Mouse (Mus musculus) bone marrow macrophage, adult 2 months (primary cell): Measurements from ENCODE around the gene Sod2. TPM values are rescaled to one million over a fixed set of nuclear protein-coding genes. Genes with fewer than 3 reads are reported as not detected.
A peak's percentile ranks its signal among the peaks of the same experiment; 100 is the strongest.
"Not testable (repeated sequence)": the region's sequence is repeated elsewhere in the genome, so short reads cannot be mapped to it uniquely, and the experiment has no call there.

ENCODE experiments used
- H3K27ac ChIP-seq: 2 replicates; pipeline ENCODE4 v1.5.1; 2012; ENCODE audit warnings: low read depth, low read length; ENCODE audit not compliant: insufficient read depth
- H3K4me1 ChIP-seq: 2 replicates; pipeline ENCODE4 v1.6.1; 2012; ENCODE audit warnings: low read length; ENCODE audit not compliant: control insufficient read depth, insufficient read depth
- H3K4me3 ChIP-seq: 2 replicates; pipeline ENCODE4 v1.5.1; 2012; ENCODE audit warnings: mild to moderate bottlenecking, low read length, moderate library complexity; ENCODE audit not compliant: insufficient read depth
- CTCF ChIP-seq: IDR thresholded peaks from 2 replicates; pipeline ENCODE4 v1.5.1; 2012; ENCODE audit warnings: low read depth, mild to moderate bottlenecking, low read length, moderate library complexity
- POLR2A ChIP-seq: IDR thresholded peaks from 2 replicates; pipeline ENCODE4 v1.6.1; 2012; ENCODE audit warnings: mild to moderate bottlenecking, low read depth, low read length, borderline replicate concordance
- polyA plus RNA-seq: library from polyadenylated mRNA; stranded (reverse); fragments of >200 nt; gene quantifications from 2 replicates; pipeline ENCODE4 v1.2.4, GENCODE M21; 2012; ENCODE audit not compliant: missing spikeins, insufficient read depth, insufficient read length

Sod2 gene
- polyA plus RNA-seq, 1 experiment = 92.6 TPM

DNA sequence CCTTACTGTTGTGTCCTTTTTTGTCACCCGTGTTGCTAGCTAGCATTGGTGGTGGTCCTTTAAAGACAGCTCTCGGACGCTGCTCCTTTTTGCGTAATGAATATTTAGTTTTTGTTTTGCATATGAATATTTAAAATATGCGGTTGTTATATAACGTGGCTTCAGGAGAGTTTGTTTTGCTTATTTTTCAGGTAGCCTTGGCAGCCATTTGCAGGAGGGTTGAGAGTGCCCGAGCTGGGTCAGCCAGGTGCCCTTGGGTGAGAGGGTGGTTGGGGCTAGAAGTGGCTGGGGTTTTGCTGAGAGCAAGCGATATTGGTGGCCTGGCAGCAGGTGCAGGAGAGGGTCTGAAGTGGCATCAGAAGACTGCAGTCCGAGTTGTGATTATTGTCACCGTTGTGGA is 1.9 kb downstream of the Sod2 start:
- no peak for TF ChIP-seq POLR2A
- no peak for TF ChIP-seq CTCF
- peak overlapping the region; percentile 77 for H3K27ac ChIP-seq
- peaks cover 10% of the 10 kb centered on the region for H3K4me1 ChIP-seq

GRCm38 (mm10) chr17:13009887-13010286 is 3.2 kb downstream of the Sod2 start:
- H3K4me1 ChIP-seq = peaks cover 10% of the 10 kb centered on the region
- no peak for TF ChIP-seq CTCF
- TF ChIP-seq POLR2A = no peak
- no peak overlapping the region for H3K4me3 ChIP-seq
- H3K27ac ChIP-seq = peak overlapping the region; percentile 27; the same call in 1 of the 2 replicates

More for the DNA sequence above, 1.9 kb downstream of the Sod2 start:
- peak overlapping the region; percentile 90 for H3K4me3 ChIP-seq

GRCm38 (mm10) chr17:13013316-13013715 is 6.7 kb downstream of the Sod2 start:
- no peak for TF ChIP-seq POLR2A
- no peak for TF ChIP-seq CTCF
- H3K4me1 ChIP-seq = peaks cover 7% of the 10 kb centered on the region

GRCm38 (mm10) chr17:13036627-13037192 is 30.1 kb downstream of the Sod2 start:
- H3K27ac ChIP-seq, H3K4me3 ChIP-seq, H3K4me1 ChIP-seq: not testable (repeated sequence)

More at GRCm38 (mm10) chr17:13013316-13013715, 6.7 kb downstream of the Sod2 start:
- Histone ChIP-seq H3K27ac (no peak overlapping the region), H3K4me3 (no peak overlapping the region)

DNA sequence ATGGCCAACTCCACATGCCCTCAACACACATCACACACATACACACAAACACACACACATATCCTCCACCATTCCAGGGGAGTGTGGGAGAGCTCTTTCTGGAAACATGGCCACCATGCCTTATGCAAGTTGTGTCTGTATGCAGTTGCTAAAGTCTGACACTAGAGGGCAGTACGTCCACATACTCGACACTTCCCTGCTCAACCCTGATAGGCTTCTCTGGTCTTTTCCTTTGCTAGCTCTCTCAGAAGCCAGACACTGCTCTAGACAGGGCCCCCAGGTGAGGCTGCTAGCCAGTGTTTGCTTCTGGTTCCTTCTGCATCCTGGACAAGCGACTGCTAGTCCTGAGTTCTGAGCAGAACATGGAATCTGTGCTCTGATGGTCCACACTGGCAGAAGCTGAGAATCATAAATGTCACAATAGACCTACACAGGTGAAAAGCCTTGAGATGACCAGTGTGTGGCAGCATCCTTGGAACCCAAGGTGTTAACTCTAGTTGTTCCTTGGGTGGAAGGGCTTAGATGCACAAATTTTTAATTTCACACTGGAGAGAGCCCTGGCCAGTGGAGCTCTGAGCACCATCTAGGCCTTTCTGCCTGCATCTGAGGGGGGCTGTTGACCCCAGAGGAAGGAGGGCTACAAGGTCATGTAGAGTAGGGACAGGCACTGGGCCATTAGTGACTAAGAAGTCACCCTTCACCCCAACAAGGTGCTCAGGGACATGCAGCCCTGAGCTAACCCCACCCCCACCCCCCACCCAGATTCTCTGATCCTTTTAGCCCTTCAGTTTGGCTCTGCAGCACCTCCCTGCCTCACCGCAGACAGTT is 37.4 kb downstream of the Sod2 start:
- H3K4me3 ChIP-seq, H3K27ac ChIP-seq, H3K4me1 ChIP-seq: not testable (repeated sequence)

- H3K4me1 ChIP-seq, H3K27ac ChIP-seq, H3K4me3 ChIP-seq: not testable (repeated sequence)
Measured at GRCm38 (mm10) chr17:13052124-13052813, 45.6 kb downstream of the Sod2 start, which contains the start of gene Gpr31b. Gene Gpr31b (minus strand): TSS chr17:13052296.

GRCm38 (mm10) chr17:13060804-13061203 is 54.2 kb downstream of the Sod2 start, which contains the start of gene Tcp10b:
Gene Tcp10b (plus strand): TSS chr17:13061104.
- H3K4me1 ChIP-seq, H3K27ac ChIP-seq, H3K4me3 ChIP-seq: not testable (repeated sequence)

DNA sequence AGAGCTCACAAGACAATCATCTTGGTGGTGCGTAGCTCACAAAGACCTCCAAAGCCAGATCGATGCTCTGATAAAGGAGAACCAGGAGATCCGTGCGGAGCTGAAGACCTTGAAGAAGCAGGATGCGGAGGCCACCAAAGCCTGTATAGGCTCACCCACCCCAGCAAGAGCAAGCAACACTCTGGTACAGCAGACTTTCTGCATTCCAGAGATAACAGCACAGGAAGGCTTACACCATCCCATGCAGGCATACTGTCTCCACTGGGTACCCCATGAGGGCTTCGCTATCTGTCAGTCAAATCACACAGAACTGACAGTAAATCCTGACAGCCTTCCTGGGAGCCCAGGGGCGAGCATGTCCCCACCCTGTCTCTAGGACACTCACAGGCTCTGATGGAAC is 56.2 kb downstream of the Sod2 start:
- not testable (repeated sequence) for H3K4me1 ChIP-seq, H3K27ac ChIP-seq, H3K4me3 ChIP-seq

- not testable (repeated sequence) for H3K27ac ChIP-seq, H3K4me1 ChIP-seq, H3K4me3 ChIP-seq
Measured at GRCm38 (mm10) chr17:13067864-13068385, 61.3 kb downstream of the Sod2 start.

DNA sequence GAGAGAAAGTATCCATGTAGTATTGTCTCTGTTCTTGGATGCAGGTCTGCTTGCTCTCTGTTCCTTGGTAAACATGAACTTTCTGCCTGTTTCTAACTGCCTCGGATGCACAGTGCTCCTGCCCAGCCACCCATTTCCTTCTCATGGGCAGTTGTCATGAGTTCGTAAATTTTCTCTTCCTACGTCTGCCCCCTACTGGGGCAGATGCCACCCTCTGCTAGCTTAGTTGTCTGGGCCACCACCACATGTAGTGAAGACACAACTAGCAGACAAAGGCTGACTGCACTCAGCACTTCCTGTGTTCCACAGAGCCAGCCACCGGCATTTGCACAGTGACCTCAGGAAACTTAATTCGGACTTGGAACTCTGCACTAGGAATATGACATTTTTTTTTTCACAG is 62.6 kb downstream of the Sod2 start:
- not testable (repeated sequence) for H3K4me1 ChIP-seq, H3K27ac ChIP-seq, H3K4me3 ChIP-seq

Other genes starting within 250 kb of the Sod2 start
- 31.0 and 36.5 TPM in 2 replicates for gene Igf2r, start 237.2 kb upstream of the Sod2 start, polyA plus RNA-seq
- not detected in 2 replicates for gene Mas1, start 138.7 kb upstream of the Sod2 start, polyA plus RNA-seq
- gene Mrgprh, start 130.8 kb upstream of the Sod2 start, polyA plus RNA-seq = not detected in 2 replicates
- gene Pnldc1, start 96.6 kb upstream of the Sod2 start, polyA plus RNA-seq = 0.68 TPM in 1 of 2 replicates, not detected in the other
- gene Tcp1, start 91.1 kb upstream of the Sod2 start, polyA plus RNA-seq = 124 and 133 TPM in 2 replicates
- gene Mrpl18, start 90.5 kb upstream of the Sod2 start, polyA plus RNA-seq = 44.7 and 49.5 TPM in 2 replicates
- gene Acat3, start 66.2 kb upstream of the Sod2 start, polyA plus RNA-seq = not detected in 2 replicates
- 8.3 and 9.1 TPM in 2 replicates for gene Acat2, start 46.1 kb upstream of the Sod2 start, polyA plus RNA-seq
- gene Wtap, start 12.7 kb upstream of the Sod2 start, polyA plus RNA-seq = 87.2 and 104 TPM in 2 replicates
- not detected in 2 replicates for gene Gpr31b, start 45.5 kb downstream of the Sod2 start, polyA plus RNA-seq
- 0.21 TPM in 1 of 2 replicates, not detected in the other for gene Tcp10b, start 54.3 kb downstream of the Sod2 start, polyA plus RNA-seq
- gene Unc93a, start 125.0 kb downstream of the Sod2 start, polyA plus RNA-seq = not detected in 2 replicates
- not detected in 2 replicates for gene Smok2a, start 214.3 kb downstream of the Sod2 start, polyA plus RNA-seq
- not detected in 2 replicates for gene Smok2b, start 223.4 kb downstream of the Sod2 start, polyA plus RNA-seq